Mouse (Mus musculus) A20 (cell line): ENCODE data around the gene Gm45711.
A peak's percentile ranks its signal among the peaks of the same experiment; 100 is the strongest.
"Not testable (repeated sequence)": the region's sequence is repeated elsewhere in the genome, so short reads cannot be mapped to it uniquely, and the experiment has no call there.

Experiments used
- DNase-seq: peaks from one replicate; pipeline ENCODE4 v3.0.0-alpha.2; 2011; ENCODE audit warnings: low read depth, low spot score

The Gm45711 gene

GRCm38 (mm10) chr8:104321267-104321666 lies 11.4 kb upstream of the Gm45711 start, which contains the start of gene Gm11020:
Gene Gm11020 (plus strand): TSS chr8:104321567.
- DNase-seq: not testable (repeated sequence)

GRCm38 (mm10) chr8:104313311-104313710 lies 3.4 kb upstream of the Gm45711 start:
- DNase-seq: no peak

- DNase-seq: not testable (repeated sequence)
Measured at GRCm38 (mm10) chr8:104312023-104312422, 2.1 kb upstream of the Gm45711 start.

GRCm38 (mm10) chr8:104308341-104308740 lies 1.5 kb downstream of the Gm45711 start:
- DNase-seq: not testable (repeated sequence)

GRCm38 (mm10) chr8:104304962-104305361 lies 4.9 kb downstream of the Gm45711 start:
- DNase-seq: no peak

- DNase-seq: not testable (repeated sequence)
Measured at GRCm38 (mm10) chr8:104302536-104302935, 7.3 kb downstream of the Gm45711 start.

- not testable (repeated sequence) for DNase-seq
Measured at GRCm38 (mm10) chr8:104301577-104301976, 8.3 kb downstream of the Gm45711 start.

- no peak for DNase-seq
Measured at GRCm38 (mm10) chr8:104294396-104294795, 15.5 kb downstream of the Gm45711 start.

GRCm38 (mm10) chr8:104293081-104293480 lies 16.8 kb downstream of the Gm45711 start, which contains the start of gene Cmtm2a:
Gene Cmtm2a (minus strand): TSS chr8:104293181.
- not testable (repeated sequence) for DNase-seq

GRCm38 (mm10) chr8:104268937-104269440 lies 40.9 kb downstream of the Gm45711 start:
- no peak for DNase-seq

GRCm38 (mm10) chr8:104268368-104268767 lies 41.5 kb downstream of the Gm45711 start:
- no peak for DNase-seq

GRCm38 (mm10) chr8:104264271-104264935 lies 45.5 kb downstream of the Gm45711 start:
- DNase-seq: not testable (repeated sequence)

- not testable (repeated sequence) for DNase-seq
Measured at GRCm38 (mm10) chr8:104261802-104262201, 48.1 kb downstream of the Gm45711 start.

- peak; percentile 71 for DNase-seq
Measured at GRCm38 (mm10) chr8:104253016-104253415, 56.9 kb downstream of the Gm45711 start.

- no peak for DNase-seq
Measured at GRCm38 (mm10) chr8:104251461-104251860, 58.4 kb downstream of the Gm45711 start.

GRCm38 (mm10) chr8:104250439-104251367 lies 59.2 kb downstream of the Gm45711 start, which contains the start of gene Cklf:
Gene Cklf (plus strand): TSS chr8:104250861.
- peak; percentile 96 for DNase-seq

GRCm38 (mm10) chr8:104249442-104249996 lies 60.4 kb downstream of the Gm45711 start:
- no peak for DNase-seq

- DNase-seq: peak; percentile 90
Measured at GRCm38 (mm10) chr8:104248276-104248675, 61.6 kb downstream of the Gm45711 start, which contains the start of gene Tk2. Gene Tk2 (minus strand): TSS chr8:104248558.

GRCm38 (mm10) chr8:104247908-104248275 lies 62.0 kb downstream of the Gm45711 start:
- DNase-seq: peak; percentile 75

GRCm38 (mm10) chr8:104247054-104247907 lies 62.6 kb downstream of the Gm45711 start:
- DNase-seq: peak; percentile 90

GRCm38 (mm10) chr8:104246621-104247020 lies 63.3 kb downstream of the Gm45711 start:
- DNase-seq: no peak
